Mouse (Mus musculus): ENCODE measurements around the gene Rab6b. TPM values are rescaled to one million over a fixed set of nuclear protein-coding genes. Genes with fewer than 3 reads are reported as not detected.

Gene Rab6b
- polyA plus RNA-seq, 1 experiment from 2014 or later: 0.43 TPM

DNA sequence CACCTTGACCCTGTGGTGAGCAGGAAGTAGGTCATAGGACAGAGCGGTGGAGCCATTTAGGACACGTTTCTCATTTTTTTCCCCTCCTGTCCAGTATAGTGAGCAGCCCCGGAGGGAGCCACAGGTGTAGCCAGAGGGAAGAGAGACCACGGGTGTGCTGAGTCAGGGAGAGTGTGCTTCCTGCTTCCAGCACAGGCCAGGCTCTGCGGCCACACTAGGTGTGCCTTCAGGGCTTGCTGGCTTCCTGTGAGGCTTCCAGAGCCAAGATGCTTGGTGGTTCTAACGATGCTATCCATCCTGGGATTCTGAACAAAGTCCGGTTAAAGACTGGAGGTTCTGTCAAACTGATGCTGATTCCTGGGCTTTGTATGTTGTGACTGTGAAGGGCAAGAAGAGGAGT lies 10.0 kb downstream of the Rab6b start:
- 60% methylated on average over 7 of the region's 7 CpGs for WGBS (ENCODE audit: insufficient replicate concordance)
- H3K4me2 ChIP-seq: no peak overlapping the region
- no peak for ATAC-seq
- 0 out of 2 replicates have a peak, but pooled peaks cover 10% of the 10 kb centered on the region for H3K27me3 ChIP-seq (replicated peaks)
- H3K27ac ChIP-seq: no peak overlapping the region
- H3K4me3 ChIP-seq: no peak overlapping the region
- no peaks in the 10 kb centered on the region for H3K36me3 ChIP-seq
- no peak overlapping the region for H3K9ac ChIP-seq
- no peaks in the 10 kb centered on the region for H3K9me3 ChIP-seq (replicated peaks)
- no peaks in the 10 kb centered on the region for H3K4me1 ChIP-seq

DNA sequence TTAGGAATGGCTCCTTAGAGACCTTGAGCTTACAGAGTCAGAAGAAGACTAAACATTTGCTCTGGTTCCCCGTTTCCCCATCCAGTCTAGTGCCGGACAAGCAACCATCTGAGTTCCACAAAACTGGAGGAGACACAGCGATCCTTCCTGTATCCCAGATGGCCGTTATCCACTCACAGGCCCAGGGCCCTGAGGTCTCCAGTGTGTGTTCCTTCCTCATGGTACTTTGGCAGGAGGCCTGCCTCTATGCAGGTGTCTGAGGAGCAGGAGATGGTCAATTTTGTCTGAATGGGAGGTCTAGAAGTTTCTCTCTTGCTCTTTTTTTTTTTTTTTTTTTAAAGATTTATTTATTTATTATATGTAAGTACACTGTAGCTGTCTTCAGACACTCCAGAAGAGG lies 13.2 kb downstream of the Rab6b start:
- Histone ChIP-seq H3K27ac (no peak overlapping the region), H3K9me3 (replicated peaks) (no peaks in the 10 kb centered on the region), H3K36me3 (no peaks in the 10 kb centered on the region), H3K27me3 (replicated peaks) (0 out of 2 replicates have a peak, but pooled peaks cover 8% of the 10 kb centered on the region), H3K9ac (no peak overlapping the region), H3K4me2 (no peak overlapping the region), H3K4me3 (no peak overlapping the region), H3K4me1 (no peaks in the 10 kb centered on the region)
- no peak for ATAC-seq
- WGBS (ENCODE audit: insufficient replicate concordance): 79% methylated on average over 4 of the region's 4 CpGs

DNA sequence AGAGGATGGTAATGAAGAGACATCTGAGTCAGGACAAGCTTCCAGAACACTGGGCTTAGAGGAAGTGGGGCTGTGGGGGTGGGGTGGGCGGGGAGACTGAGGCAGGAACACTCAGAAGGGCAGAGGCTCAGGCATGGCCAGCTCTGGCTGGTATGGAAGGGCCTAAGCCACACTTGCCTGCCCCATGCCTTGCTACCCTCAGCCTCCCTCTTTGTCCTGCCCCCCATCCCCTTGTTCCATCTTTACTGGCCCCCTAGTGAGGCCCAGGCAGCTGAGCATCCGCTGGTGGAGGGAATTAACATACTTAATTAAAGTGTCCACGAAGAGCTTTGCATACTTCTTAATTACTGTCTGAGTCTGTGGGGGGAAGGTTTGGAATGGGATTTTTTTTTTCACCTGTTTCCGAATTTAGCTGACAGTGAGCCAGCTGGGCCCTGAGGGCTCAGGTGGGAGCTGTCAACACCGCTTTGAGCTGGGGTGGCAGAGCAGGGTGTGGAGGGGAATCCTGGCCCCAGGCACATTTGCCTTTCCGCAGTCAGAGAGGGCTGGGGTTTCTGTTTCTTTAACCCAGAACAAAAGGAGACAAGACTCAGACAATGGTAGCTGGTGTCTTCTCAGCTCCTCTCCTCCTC lies 22.0 kb downstream of the Rab6b start:
- Histone ChIP-seq H3K4me1 (no peaks in the 10 kb centered on the region), H3K9me3 (replicated peaks) (no peaks in the 10 kb centered on the region), H3K36me3 (no peaks in the 10 kb centered on the region), H3K27ac (no peak overlapping the region), H3K27me3 (replicated peaks) (no peaks in the 10 kb centered on the region), H3K9ac (no peak overlapping the region), H3K4me3 (no peak overlapping the region), H3K4me2 (no peak overlapping the region)
- WGBS (ENCODE audit: insufficient replicate concordance): 54% methylated on average over 6 of the region's 6 CpGs
- no peak for ATAC-seq

DNA sequence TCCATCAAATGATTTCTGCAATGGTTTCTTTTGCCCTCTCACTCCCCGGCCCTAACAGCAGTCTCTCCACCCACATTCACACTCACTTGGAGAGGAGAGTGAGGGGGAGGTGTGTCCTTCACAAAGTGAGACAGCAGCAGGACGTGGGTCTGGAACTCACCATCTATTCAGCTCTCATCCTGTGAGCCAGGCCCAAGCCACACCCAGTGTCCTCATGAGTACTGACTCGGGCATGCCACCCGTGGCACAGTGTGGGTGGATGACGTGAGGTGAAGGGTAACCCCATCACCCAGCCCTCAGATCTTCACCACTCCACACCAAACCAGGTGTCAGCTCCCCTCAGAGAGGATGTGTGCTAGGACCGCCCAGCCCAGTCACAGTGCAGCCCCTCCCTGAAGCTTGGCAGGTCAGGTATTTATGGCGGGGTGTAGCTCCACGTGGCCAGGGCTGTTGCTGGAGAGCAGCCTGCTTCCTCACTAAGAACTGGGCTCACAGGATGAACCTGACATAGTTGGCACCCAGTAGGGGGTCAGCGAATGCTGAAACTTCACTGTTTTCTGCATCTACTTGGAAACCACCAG lies 23.0 kb downstream of the Rab6b start:
- WGBS (ENCODE audit: insufficient replicate concordance): 58% methylated on average over 9 of the region's 9 CpGs
- Histone ChIP-seq H3K9me3 (replicated peaks) (no peaks in the 10 kb centered on the region), H3K4me1 (no peaks in the 10 kb centered on the region), H3K36me3 (no peaks in the 10 kb centered on the region), H3K27ac (no peak overlapping the region), H3K4me3 (no peak overlapping the region), H3K9ac (no peak overlapping the region), H3K27me3 (replicated peaks) (no peaks in the 10 kb centered on the region), H3K4me2 (no peak overlapping the region)
- no peak for ATAC-seq

DNA sequence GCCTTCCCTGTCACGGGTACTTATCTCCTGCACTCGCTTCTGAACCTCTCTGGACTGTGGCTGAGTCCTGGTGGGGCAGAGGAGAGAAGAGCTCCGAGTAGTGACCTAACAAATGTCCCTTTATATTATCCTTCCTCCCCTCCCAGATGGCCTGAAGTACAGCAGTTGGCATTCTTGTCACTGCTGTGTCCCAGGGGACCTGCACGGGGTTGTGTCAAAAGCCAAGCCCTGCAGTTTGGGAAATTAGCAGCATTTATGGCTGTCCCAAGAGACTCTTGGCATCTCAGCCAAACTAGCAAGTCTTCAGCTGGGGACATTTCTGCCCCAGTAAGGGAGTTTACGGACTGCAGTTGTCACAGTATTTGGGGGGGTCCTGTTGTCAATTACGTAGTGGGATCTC lies 27.9 kb downstream of the Rab6b start:
- no peak overlapping the region for H3K27ac ChIP-seq
- H3K9me3 ChIP-seq (replicated peaks): no peaks in the 10 kb centered on the region
- 58% methylated on average over 6 of the region's 6 CpGs for WGBS (ENCODE audit: insufficient replicate concordance)
- H3K27me3 ChIP-seq (replicated peaks): no peaks in the 10 kb centered on the region
- no peaks in the 10 kb centered on the region for H3K4me1 ChIP-seq
- no peak overlapping the region for H3K4me2 ChIP-seq
- no peak for ATAC-seq
- no peaks in the 10 kb centered on the region for H3K36me3 ChIP-seq
- H3K9ac ChIP-seq: no peak overlapping the region
- no peak overlapping the region for H3K4me3 ChIP-seq

DNA sequence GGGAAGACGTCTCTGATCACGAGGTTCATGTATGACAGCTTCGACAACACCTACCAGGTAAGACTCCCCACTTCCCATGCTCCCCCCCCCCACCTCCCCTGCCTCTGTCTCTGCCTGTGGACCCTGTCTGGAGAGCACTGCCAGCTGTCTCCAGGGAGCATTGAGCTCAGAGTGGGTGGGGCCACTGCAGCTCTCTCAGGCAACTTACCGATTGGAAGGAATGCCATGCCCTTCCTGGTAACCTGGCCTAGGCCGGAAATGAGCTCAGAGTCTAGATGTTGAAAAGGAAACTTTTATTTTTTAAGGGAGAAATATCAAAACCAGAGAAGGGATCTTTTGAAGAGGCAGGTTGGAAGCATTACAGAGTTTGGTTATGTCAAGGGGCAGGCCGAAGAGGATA lies 28.8 kb downstream of the Rab6b start:
- Histone ChIP-seq H3K9ac (no peak overlapping the region), H3K4me3 (no peak overlapping the region), H3K27me3 (replicated peaks) (0 out of 2 replicates have a peak, but pooled peaks cover 4% of the 10 kb centered on the region), H3K4me2 (no peak overlapping the region), H3K4me1 (no peaks in the 10 kb centered on the region), H3K9me3 (replicated peaks) (no peaks in the 10 kb centered on the region), H3K27ac (no peak overlapping the region), H3K36me3 (no peaks in the 10 kb centered on the region)
- ATAC-seq: no peak
- 79% methylated on average over 6 of the region's 6 CpGs for WGBS (ENCODE audit: insufficient replicate concordance)

DNA sequence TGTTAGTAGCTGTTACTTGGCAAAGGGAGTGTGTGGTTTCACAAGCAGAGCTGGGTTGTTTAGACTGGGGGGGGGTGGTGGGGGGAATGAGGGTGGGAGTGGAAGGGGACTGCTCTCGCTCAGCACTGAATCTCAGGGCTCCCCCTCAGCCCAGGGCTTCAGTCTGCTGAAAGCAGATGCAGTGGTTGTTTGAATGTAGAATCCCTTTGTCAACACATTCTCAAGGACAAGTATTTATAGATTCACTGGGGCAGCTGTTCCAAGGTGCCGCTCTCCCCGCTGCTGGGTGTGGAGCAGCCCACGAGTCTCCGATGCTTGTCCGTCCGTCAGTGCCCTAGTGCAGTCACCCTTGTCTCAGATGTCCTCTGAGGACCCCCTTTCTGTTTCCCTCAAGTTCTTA lies 29.7 kb downstream of the Rab6b start:
- H3K27me3 ChIP-seq (replicated peaks): 0 out of 2 replicates have a peak, but pooled peaks cover 4% of the 10 kb centered on the region
- no peak overlapping the region for H3K4me2 ChIP-seq
- H3K9ac ChIP-seq: no peak overlapping the region
- ATAC-seq: no peak
- no peaks in the 10 kb centered on the region for H3K4me1 ChIP-seq
- no peak overlapping the region for H3K4me3 ChIP-seq
- 76% methylated on average over 7 of the region's 7 CpGs for WGBS (ENCODE audit: insufficient replicate concordance)
- no peaks in the 10 kb centered on the region for H3K9me3 ChIP-seq (replicated peaks)
- H3K27ac ChIP-seq: no peak overlapping the region
- no peaks in the 10 kb centered on the region for H3K36me3 ChIP-seq

DNA sequence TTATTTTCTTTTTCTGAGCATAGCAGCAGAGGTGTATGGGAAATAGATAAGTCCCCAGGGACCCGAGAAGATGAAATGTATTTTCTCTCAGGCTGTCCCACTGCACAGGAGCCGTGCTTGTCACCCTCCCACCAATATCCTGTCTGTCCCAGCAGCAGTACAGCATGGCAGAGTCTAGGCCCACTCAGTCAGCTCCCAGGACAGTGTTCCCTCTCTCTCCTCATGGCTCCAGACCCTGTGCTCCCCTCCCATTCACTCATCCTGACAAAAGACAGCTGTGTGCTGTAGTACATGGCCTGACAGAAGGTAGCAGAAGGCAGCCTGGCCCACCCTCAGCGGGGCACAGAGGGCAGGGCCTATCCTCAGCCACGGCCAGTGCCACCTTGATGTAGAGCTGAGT lies 32.3 kb downstream of the Rab6b start:
- ATAC-seq: no peak
- WGBS (ENCODE audit: insufficient replicate concordance): 44% methylated on average over 4 of the region's 4 CpGs
- Histone ChIP-seq H3K9ac (no peak overlapping the region), H3K9me3 (replicated peaks) (no peaks in the 10 kb centered on the region), H3K4me2 (no peak overlapping the region), H3K4me1 (no peaks in the 10 kb centered on the region), H3K27ac (no peak overlapping the region), H3K4me3 (no peak overlapping the region), H3K36me3 (no peaks in the 10 kb centered on the region), H3K27me3 (replicated peaks) (0 out of 2 replicates have a peak, but pooled peaks cover 4% of the 10 kb centered on the region)

DNA sequence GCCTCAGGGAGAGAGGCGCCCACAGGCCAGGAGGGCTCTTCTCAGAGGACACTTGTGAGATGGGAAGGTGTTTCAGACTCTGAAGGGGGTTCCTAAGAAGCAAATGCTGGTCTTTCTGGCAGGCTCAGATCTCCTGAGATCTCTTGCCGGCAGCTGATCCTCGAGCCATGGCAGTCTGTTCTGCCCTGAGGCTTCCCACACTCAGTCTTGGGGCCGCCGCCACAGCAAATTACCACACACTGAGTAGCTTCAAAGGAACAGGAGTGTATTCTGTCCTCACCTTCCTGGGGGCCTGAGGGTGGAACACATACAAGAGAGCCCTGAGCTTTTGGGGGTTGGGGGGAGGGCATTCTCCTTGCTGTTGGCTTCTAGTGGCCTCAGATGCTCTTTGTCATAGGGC lies 33.8 kb downstream of the Rab6b start:
- H3K4me1 ChIP-seq: no peaks in the 10 kb centered on the region
- H3K27me3 ChIP-seq (replicated peaks): 0 out of 2 replicates have a peak, but pooled peaks cover 4% of the 10 kb centered on the region
- no peak overlapping the region for H3K4me3 ChIP-seq
- H3K36me3 ChIP-seq: no peaks in the 10 kb centered on the region
- H3K9me3 ChIP-seq (replicated peaks): no peaks in the 10 kb centered on the region
- no peak overlapping the region for H3K9ac ChIP-seq
- no peak overlapping the region for H3K4me2 ChIP-seq
- ATAC-seq: no peak
- WGBS (ENCODE audit: insufficient replicate concordance): 62% methylated on average over 5 of the region's 5 CpGs
- H3K27ac ChIP-seq: no peak overlapping the region

DNA sequence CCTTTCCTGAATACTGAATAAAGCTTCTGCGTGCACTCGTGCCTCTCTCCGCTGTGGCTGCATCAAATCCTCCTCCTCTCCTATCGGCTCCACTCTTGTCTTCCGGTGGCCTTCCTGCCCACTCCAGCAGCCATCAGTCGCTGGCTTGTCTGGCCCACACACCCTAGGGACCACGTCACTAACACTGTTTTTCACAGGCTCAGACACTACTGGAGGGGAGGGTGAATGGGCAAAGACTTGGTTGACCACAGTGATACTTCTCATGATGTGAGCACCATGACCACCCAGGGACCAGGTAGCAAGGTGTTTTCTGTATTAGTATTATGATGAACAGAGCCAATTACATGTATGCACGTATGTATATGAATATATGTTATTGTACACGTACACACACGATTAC lies 34.7 kb downstream of the Rab6b start:
- 62% methylated on average over 10 of the region's 10 CpGs for WGBS (ENCODE audit: insufficient replicate concordance)
- no peak for ATAC-seq

DNA sequence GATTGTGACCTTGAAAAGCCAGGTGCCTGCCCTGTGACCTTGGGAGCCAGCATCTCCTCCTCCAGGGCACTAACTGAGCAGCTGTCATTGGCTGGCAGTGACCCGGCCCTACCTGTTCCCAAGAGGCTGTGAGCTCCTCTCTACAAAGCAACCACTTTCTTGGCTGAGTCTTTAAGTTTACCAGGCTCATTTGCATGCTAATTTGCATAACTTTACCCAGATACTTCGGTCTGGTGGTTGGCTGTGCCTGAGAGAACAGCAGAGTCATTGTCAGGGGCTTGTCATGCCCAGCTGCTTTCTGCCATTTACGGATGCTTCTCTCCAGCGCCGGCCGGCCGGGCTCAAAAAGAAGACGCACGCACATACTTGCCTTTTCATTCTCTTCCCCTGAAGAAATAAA lies 35.1 kb downstream of the Rab6b start:
- no peaks in the 10 kb centered on the region for H3K36me3 ChIP-seq
- no peak for ATAC-seq
- no peak overlapping the region for H3K4me3 ChIP-seq
- H3K4me1 ChIP-seq: no peaks in the 10 kb centered on the region
- no peaks in the 10 kb centered on the region for H3K9me3 ChIP-seq (replicated peaks)
- WGBS (ENCODE audit: insufficient replicate concordance): 43% methylated on average over 9 of the region's 9 CpGs
- H3K9ac ChIP-seq: no peak overlapping the region
- no peak overlapping the region for H3K27ac ChIP-seq
- no peak overlapping the region for H3K4me2 ChIP-seq
- 0 out of 2 replicates have a peak, but pooled peaks cover 4% of the 10 kb centered on the region for H3K27me3 ChIP-seq (replicated peaks)

More for the DNA sequence above, 34.7 kb downstream of the Rab6b start:
- Histone ChIP-seq H3K4me3 (no peak overlapping the region), H3K9me3 (replicated peaks) (no peaks in the 10 kb centered on the region), H3K27me3 (replicated peaks) (0 out of 2 replicates have a peak, but pooled peaks cover 4% of the 10 kb centered on the region), H3K4me1 (no peaks in the 10 kb centered on the region), H3K9ac (no peak overlapping the region), H3K36me3 (no peaks in the 10 kb centered on the region), H3K4me2 (no peak overlapping the region), H3K27ac (no peak overlapping the region)

DNA sequence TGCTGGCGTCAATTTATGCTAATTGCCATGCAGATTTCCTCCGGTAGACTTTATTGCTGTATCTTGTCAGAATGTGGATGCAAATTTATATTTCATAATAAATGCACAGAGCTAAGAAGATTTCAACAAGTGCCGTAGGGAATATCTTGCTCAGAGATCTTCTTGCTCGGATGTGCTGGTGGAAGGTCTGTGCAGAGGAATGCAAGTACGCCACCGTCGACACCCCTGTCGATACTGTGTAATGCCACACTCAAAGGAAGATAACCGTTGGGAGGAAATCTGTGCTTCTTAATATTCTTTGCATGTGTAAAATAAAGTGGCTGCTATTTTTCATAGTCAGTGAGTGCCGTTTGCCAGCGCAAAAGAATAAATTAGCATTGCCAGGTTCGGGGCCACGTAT lies 35.5 kb downstream of the Rab6b start:
- ATAC-seq: no peak
- no peaks in the 10 kb centered on the region for H3K9me3 ChIP-seq (replicated peaks)
- no peak overlapping the region for H3K27ac ChIP-seq
- H3K27me3 ChIP-seq (replicated peaks): 0 out of 2 replicates have a peak, but pooled peaks cover 4% of the 10 kb centered on the region
- 69% methylated on average over 13 of the region's 13 CpGs for WGBS (ENCODE audit: insufficient replicate concordance)
- H3K9ac ChIP-seq: no peak overlapping the region
- no peak overlapping the region for H3K4me2 ChIP-seq
- H3K4me3 ChIP-seq: no peak overlapping the region
- H3K36me3 ChIP-seq: no peaks in the 10 kb centered on the region
- no peaks in the 10 kb centered on the region for H3K4me1 ChIP-seq
